Mouse (Mus musculus) erythroid progenitor cell, adult 5-6 weeks (primary cell): ENCODE results near the gene Fry. TPM values are rescaled to one million over a fixed set of nuclear protein-coding genes. Genes with fewer than 3 reads are reported as not detected.

Experiments
- ATAC-seq: replicated peaks from 2 replicates; pipeline ENCODE4 v1.8.0; 2016; ENCODE audit warnings: moderate number of reproducible peaks, mild to moderate bottlenecking, moderate TSS enrichment, inconsistent platforms; ENCODE audit not compliant: poor library complexity, low FRiP score, severe bottlenecking
- total RNA-seq, 2 experiments: library from RNA; stranded (forward) in 1 of 2; stranded (reverse) in 1 of 2; fragments of 150-400 nt in 1 of 2; fragments of 186-747, 209-891 nt in 1 of 2; gene quantifications; 2 replicates each; pipeline versions ENCODE4 v1.2.3 to v1.2.4; 2015 to 2017; ENCODE audit warnings: low replicate concordance in 2 of 2

The Fry gene
- total RNA-seq, 2 experiments from 2014 or later: 13.8 to 28.3 TPM

DNA sequence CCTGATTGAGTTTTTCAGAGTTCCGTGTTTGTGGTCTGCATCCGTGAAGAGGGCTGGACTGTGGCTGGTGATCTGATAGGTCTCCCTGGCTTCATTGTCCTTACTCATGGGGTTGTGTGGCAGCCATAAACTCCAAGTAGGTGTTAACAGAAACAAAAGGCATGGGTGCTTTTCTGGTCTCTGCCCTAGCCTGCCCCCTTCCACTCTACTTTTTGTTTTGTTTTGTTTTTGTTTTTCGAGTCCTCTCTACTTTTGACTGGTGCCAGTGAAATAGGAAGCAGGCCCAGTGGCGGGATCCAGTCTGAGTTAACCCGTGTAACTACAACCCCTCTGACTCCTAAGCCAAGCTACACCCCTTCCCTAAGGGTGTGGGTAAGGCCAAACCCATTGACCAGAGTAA lies 48.4 kb downstream of the Fry start:
- no peak for ATAC-seq

GRCm38 (mm10) chr5:150167287-150167686 lies 48.8 kb downstream of the Fry start:
- no peak for ATAC-seq

DNA sequence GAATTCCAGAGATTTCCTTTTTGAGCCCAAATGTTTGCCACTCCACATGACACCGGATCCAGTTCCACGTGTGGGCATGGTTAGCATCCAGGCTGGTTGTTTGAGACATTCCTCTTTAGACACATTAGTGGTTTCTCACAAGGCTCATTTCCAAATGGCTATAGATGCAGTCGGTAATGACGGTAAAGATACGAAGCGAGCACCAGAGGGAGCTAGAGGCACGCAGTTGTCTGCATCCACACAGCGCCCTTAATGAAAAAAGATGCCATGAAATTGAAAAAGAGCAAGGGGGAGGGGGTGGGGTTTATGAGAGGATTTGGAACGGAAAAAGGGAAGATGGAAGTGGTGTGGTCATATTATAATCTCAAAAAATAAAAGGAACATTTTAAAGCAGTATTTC lies 50.3 kb downstream of the Fry start:
- 0 out of 2 replicates have a peak, but pooled peaks have one; percentile 39 for ATAC-seq

DNA sequence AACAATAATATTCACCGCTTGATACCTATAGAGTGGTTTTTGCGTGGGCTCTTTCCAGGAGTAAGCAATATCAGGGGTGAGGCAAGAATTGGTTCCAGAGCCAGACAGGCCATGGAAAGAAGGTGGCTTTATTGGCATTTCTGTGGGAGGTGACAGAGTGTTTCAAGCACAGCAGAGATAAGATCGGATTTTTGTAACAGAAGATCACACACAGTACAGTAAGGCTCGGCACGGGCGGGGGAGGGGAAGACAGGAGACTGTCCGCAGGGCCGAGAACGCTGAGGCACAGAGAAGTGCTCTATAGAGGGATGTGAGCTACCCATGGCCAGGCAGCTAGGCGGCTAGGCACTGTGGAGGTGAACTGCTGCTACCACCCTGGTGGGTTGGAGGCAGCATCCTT lies 53.1 kb downstream of the Fry start:
- no peak for ATAC-seq

- no peak for ATAC-seq
Measured at GRCm38 (mm10) chr5:150173869-150174268, 55.4 kb downstream of the Fry start.

- no peak for ATAC-seq
Measured at GRCm38 (mm10) chr5:150174950-150175349, 56.5 kb downstream of the Fry start.

- no peak for ATAC-seq
Measured at GRCm38 (mm10) chr5:150176251-150177015, 58.0 kb downstream of the Fry start.

- peak; percentile 27; the same call in 1 of the 2 replicates for ATAC-seq
Measured at GRCm38 (mm10) chr5:150177757-150178156, 59.3 kb downstream of the Fry start.

- peak; percentile 38; the same call in 1 of the 2 replicates for ATAC-seq
Measured at GRCm38 (mm10) chr5:150178194-150178801, 59.9 kb downstream of the Fry start.

- ATAC-seq: no peak
Measured at GRCm38 (mm10) chr5:150180985-150181607, 62.7 kb downstream of the Fry start.

DNA sequence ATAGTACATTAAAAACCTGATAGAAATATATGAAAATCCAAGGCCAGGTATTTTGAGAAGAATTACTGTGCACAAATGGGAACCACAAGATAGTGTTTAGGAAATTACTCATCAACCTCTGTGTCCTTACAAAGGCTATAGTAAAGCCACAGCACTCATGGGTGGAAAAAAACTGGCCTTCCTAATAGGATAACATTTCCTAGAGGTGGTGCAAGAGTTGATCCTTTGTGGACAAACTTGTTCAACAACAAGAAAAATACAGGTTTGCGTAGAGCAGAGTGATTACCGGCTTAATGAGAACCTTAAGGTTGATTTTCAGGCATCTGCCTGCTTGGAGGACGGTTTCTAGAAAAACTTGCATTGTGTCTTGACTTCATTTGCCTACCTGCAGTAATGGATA lies 66.5 kb downstream of the Fry start:
- no peak for ATAC-seq

DNA sequence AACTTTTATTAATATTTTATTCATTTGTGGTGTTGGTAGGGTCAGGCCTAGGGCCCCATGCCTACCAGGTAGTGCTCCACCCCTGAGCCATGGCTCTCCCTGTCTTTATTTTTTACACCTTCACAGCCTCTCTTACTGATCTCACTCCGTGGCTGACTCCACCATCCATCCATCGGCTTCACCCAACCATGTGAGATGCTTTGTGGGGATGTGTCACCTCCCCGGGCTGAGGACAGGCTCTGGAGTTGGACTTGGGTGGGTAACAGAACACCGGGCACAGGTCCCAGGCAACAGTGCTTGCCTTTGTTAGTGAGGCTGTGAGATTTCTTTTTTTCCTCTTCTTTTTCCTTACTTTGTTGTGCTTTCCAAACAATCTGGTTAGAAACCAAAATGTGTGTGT lies 67.7 kb downstream of the Fry start:
- ATAC-seq: no peak

DNA sequence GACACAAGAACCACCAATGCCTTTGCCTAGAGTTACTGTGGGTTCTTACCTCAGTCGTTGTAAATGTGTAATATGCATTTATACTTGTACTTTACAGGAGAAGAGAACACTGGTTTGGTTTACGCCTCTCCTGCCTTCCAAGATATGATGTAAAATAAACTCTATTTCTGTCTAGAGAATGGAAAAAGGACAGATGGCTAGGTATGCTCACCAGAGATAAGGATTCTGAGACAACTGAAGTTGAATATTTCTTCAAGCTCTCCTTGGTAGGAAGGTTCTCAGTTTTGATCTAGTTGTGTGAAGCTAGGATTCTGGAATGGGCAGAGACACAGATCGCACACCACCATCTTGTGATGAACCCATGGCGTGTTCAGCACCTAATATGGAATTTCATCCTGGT lies 68.2 kb downstream of the Fry start:
- no peak for ATAC-seq

GRCm38 (mm10) chr5:150188031-150188430 lies 69.6 kb downstream of the Fry start:
- ATAC-seq: no peak

- no peak for ATAC-seq
Measured at GRCm38 (mm10) chr5:150190454-150191358, 72.3 kb downstream of the Fry start.

DNA sequence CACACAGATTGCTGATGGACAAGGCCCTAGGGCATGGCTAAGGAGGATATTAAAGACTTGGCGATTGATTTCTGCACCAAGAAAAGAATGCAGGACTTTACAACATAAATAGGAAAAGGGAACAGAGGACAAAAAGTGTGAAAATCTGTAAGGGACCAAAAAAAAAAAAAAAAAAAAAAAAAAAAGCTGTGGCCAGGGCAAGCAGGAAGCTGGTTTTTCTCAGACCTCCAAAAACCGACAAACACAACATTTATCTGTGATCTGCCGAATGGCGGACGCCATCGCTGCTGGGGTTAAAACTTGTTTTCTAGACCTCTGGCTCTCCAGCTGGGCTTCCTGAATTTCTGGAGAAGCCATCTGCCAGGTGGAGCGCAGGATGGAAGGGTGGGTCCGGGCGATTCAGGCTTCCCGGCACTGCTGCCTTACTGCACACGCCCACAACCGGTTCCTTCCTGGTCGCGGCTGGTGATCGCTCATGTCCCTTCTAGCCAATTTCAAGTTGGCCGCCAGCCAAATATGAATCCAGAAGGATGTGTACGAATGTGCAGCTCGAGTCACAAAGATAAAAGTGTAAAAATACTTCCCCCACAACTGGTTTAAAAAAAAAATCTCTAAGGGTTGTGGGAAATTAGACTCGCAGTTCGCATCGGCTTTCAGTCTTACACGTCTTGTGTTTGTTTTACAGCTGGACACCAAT lies 77.2 kb downstream of the Fry start:
- ATAC-seq: peak; percentile 76

GRCm38 (mm10) chr5:150196211-150196585 lies 77.8 kb downstream of the Fry start:
- ATAC-seq: peak; percentile 62

GRCm38 (mm10) chr5:150196881-150197311 lies 78.5 kb downstream of the Fry start:
- no peak for ATAC-seq

GRCm38 (mm10) chr5:150206749-150207148 lies 88.3 kb downstream of the Fry start:
- no peak for ATAC-seq
